Mouse (Mus musculus) hindbrain, embryonic 10.5 days (tissue): Measurements from ENCODE around the gene Ing3. TPM values are rescaled to one million over a fixed set of nuclear protein-coding genes. Genes with fewer than 3 reads are reported as not detected.

ENCODE experiments used
- DNase-seq: peaks from one replicate; pipeline ENCODE4 v3.0.0-alpha.2; 2017; ENCODE audit warnings: low spot score
- H3K27ac ChIP-seq: fragments of 300-500 bp; sonication (generic); 2 replicates; pipeline ENCODE4 v1.5.1; 2016; ENCODE audit warnings: mild to moderate bottlenecking, moderate library complexity
- H3K27me3 ChIP-seq: fragments of 300-500 bp; sonication (generic); 2 replicates; pipeline ENCODE4 v1.6.1; 2016; ENCODE audit warnings: mild to moderate bottlenecking; ENCODE audit not compliant: poor library complexity, insufficient read depth, severe bottlenecking
- H3K36me3 ChIP-seq: fragments of 300-500 bp; sonication (generic); 2 replicates; pipeline ENCODE4 v1.6.1; 2016; ENCODE audit warnings: mild to moderate bottlenecking, moderate library complexity
- H3K4me1 ChIP-seq: fragments of 300-500 bp; sonication (generic); replicated peaks from 2 replicates; pipeline ENCODE4 v1.6.1; 2016; ENCODE audit warnings: mild to moderate bottlenecking
- H3K4me3 ChIP-seq: fragments of 300-500 bp; sonication (generic); 2 replicates; pipeline ENCODE4 v1.5.1; 2016; ENCODE audit warnings: mild to moderate bottlenecking, moderate library complexity
- H3K9me3 ChIP-seq: fragments of 300-500 bp; sonication (generic); 2 replicates; pipeline ENCODE4 v1.6.1; 2016; ENCODE audit warnings: mild to moderate bottlenecking, moderate library complexity
- WGBS: fragments of 180-500 bp; shearing (Covaris S2); methylation state at CpG from one replicate; pipeline ENCODE4 v1.1.7; 2016; 5-methylcytosine and 5-hydroxymethylcytosine counted together
- polyA plus RNA-seq: library from polyadenylated mRNA; unstranded; fragments of >200 nt; fragmentation: Nextera tagmentation; extraction: Ambion mirVana; gene quantifications from 2 replicates; pipeline ENCODE4 v1.2.1, GENCODE M21; 2016

The Ing3 gene
- polyA plus RNA-seq, 1 experiment from 2014 or later: 42.4 TPM

GRCm38 (mm10) chr6:22000086-22000485 is 50.7 kb downstream of the Ing3 start:
- Histone ChIP-seq H3K4me3 (no peak overlapping the region), H3K36me3 (no peaks in the 10 kb centered on the region), H3K9me3 (no peaks in the 10 kb centered on the region), H3K4me1 (peaks cover 21% of the 10 kb centered on the region; the same call in 1 of the 2 replicates), H3K27me3 (peaks cover 12% of the 10 kb centered on the region; the same call in 1 of the 2 replicates), H3K27ac (no peak overlapping the region)
- DNase-seq: no peak
- 50% methylated on average over 6 of the region's 6 CpGs for WGBS

- no peak overlapping the region for H3K4me3 ChIP-seq
- peaks cover 21% of the 10 kb centered on the region; the same call in 1 of the 2 replicates for H3K4me1 ChIP-seq
- WGBS: 89% methylated on average over 3 of the region's 3 CpGs
- H3K9me3 ChIP-seq: no peaks in the 10 kb centered on the region
- H3K27me3 ChIP-seq: peaks cover 12% of the 10 kb centered on the region; the same call in 1 of the 2 replicates
- DNase-seq: no peak
- H3K36me3 ChIP-seq: no peaks in the 10 kb centered on the region
- no peak overlapping the region for H3K27ac ChIP-seq
These were observed 51.5 kb downstream of the Ing3 start for GRCm38 (mm10) chr6:22000881-22001280.

DNA sequence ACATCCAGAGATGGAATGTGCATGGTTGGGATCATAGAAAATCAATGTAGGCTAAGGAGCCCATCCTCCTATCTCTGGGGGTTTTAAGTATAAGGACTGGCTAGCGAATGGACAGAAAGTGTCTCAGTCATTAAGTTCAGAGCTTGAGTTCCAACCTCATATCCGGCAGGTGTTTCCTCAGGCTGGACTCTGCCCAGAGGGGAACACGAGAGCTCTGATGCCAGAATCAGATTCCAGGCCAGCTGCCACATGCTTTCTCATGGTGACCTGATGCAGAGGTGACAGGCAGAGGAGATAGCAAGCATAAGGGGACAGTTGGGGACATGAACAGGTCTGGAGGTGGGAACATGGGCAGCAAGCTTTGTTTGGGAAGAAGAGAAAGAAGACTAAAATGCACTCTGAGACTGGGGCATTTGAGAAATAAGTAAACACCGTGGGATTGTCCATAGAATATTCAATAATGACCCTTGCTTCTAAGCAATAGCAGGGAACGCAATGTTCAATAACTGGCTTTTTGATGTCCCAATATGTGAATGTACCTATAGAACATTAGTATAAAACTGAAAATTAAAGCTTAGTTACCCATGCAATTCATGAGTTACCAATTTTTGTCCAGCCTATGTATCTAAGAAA is 52.0 kb downstream of the Ing3 start:
- no peak overlapping the region for H3K27ac ChIP-seq
- 81% methylated on average over 5 of the region's 5 CpGs for WGBS

GRCm38 (mm10) chr6:22002521-22003199 is 53.3 kb downstream of the Ing3 start:
- Histone ChIP-seq H3K9me3 (no peaks in the 10 kb centered on the region), H3K4me3 (peak overlapping the region; percentile 20; the same call in 1 of the 2 replicates), H3K4me1 (peaks cover 21% of the 10 kb centered on the region; the same call in 1 of the 2 replicates), H3K27ac (peak overlapping the region; percentile 35; the same call in 1 of the 2 replicates), H3K27me3 (peaks cover 12% of the 10 kb centered on the region; the same call in 1 of the 2 replicates), H3K36me3 (no peaks in the 10 kb centered on the region)
- 33% methylated on average over 17 of the region's 17 CpGs for WGBS
- DNase-seq: peak; percentile 7

More for the DNA sequence above, 52.0 kb downstream of the Ing3 start:
- Histone ChIP-seq H3K4me1 (peaks cover 21% of the 10 kb centered on the region; the same call in 1 of the 2 replicates), H3K4me3 (no peak overlapping the region), H3K9me3 (no peaks in the 10 kb centered on the region), H3K27me3 (peaks cover 12% of the 10 kb centered on the region; the same call in 1 of the 2 replicates), H3K36me3 (no peaks in the 10 kb centered on the region)
- DNase-seq: no peak

DNA sequence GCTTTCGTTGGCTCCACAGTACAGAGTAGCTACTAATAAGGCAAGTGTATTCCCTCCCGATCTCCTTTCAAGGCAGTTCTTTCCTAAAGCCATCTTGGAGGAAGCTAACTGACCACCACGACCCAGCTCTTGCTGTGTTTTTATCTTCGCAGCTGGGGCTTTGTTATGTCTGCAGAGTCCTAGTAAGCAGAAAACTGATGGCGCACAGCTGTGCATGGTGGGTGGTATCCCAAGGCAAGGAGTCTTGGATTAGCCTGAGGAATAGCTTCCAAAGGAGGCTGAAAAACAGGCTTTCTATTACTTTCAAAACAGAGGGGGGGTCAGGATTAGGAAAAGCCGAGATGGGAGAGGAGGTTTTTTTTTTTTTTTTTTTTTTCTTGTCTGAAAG is 53.8 kb downstream of the Ing3 start:
- DNase-seq: peak; percentile 58
- Histone ChIP-seq H3K27me3 (peaks cover 12% of the 10 kb centered on the region; the same call in 1 of the 2 replicates), H3K36me3 (no peaks in the 10 kb centered on the region), H3K9me3 (no peaks in the 10 kb centered on the region), H3K4me3 (peak overlapping the region; percentile 20; the same call in 1 of the 2 replicates), H3K27ac (peak overlapping the region; percentile 35; the same call in 1 of the 2 replicates), H3K4me1 (peaks cover 19% of the 10 kb centered on the region; the same call in 1 of the 2 replicates)
- WGBS: 5% methylated on average over 6 of the region's 6 CpGs

- Histone ChIP-seq H3K27me3 (peaks cover 12% of the 10 kb centered on the region; the same call in 1 of the 2 replicates), H3K4me3 (no peak overlapping the region), H3K4me1 (peaks cover 16% of the 10 kb centered on the region; the same call in 1 of the 2 replicates), H3K27ac (no peak overlapping the region; the same call in 1 of the 2 replicates), H3K9me3 (no peaks in the 10 kb centered on the region), H3K36me3 (no peaks in the 10 kb centered on the region)
- DNase-seq: no peak
- WGBS: 70% methylated on average over 10 of the region's 10 CpGs
These were observed 54.7 kb downstream of the Ing3 start for GRCm38 (mm10) chr6:22003959-22004543.

- Histone ChIP-seq H3K9me3 (no peaks in the 10 kb centered on the region), H3K4me3 (no peak overlapping the region), H3K36me3 (no peaks in the 10 kb centered on the region), H3K27me3 (0 out of 2 replicates have a peak, but pooled peaks cover 2% of the 10 kb centered on the region), H3K27ac (no peak overlapping the region), H3K4me1 (no peaks in the 10 kb centered on the region; the same call in 1 of the 2 replicates)
- WGBS: 89% methylated on average over 7 of the region's 7 CpGs
- no peak for DNase-seq
These were observed 59.0 kb downstream of the Ing3 start for GRCm38 (mm10) chr6:22008346-22008745.

GRCm38 (mm10) chr6:22010258-22010657 is 60.9 kb downstream of the Ing3 start:
- no peaks in the 10 kb centered on the region for H3K27me3 ChIP-seq
- DNase-seq: no peak
- WGBS: 90% methylated on average over 12 of the region's 12 CpGs
- H3K4me3 ChIP-seq: no peak overlapping the region
- H3K4me1 ChIP-seq: no peaks in the 10 kb centered on the region
- H3K27ac ChIP-seq: no peak overlapping the region
- no peaks in the 10 kb centered on the region for H3K36me3 ChIP-seq
- no peaks in the 10 kb centered on the region for H3K9me3 ChIP-seq

GRCm38 (mm10) chr6:22010761-22011281 is 61.5 kb downstream of the Ing3 start:
- no peak overlapping the region for H3K4me3 ChIP-seq
- H3K27me3 ChIP-seq: no peaks in the 10 kb centered on the region
- no peaks in the 10 kb centered on the region for H3K9me3 ChIP-seq
- no peaks in the 10 kb centered on the region for H3K36me3 ChIP-seq
- no peak overlapping the region for H3K27ac ChIP-seq
- H3K4me1 ChIP-seq: no peaks in the 10 kb centered on the region
- no peak for DNase-seq
- 87% methylated on average over 11 of the region's 11 CpGs for WGBS

DNA sequence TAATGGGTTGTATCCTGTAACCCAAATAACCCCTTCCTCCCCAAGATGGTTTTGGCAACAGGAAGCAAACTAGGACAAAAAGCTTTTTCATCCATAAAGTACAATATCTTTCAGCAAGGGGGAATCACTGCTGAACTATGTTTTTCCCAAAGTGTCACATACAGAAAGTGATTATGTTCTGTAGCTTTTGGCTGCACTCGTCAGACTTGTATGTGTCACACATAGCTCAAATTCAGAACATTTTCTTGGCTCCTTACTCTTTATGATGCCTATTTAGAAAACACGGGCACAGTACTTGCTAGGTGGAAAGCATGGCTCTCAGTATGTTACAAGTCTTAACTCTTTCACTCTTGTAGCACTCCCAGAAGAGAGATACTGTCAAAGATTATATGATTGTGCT is 62.2 kb downstream of the Ing3 start:
- H3K9me3 ChIP-seq: no peaks in the 10 kb centered on the region
- no peaks in the 10 kb centered on the region for H3K4me1 ChIP-seq
- H3K36me3 ChIP-seq: no peaks in the 10 kb centered on the region
- no peak overlapping the region for H3K27ac ChIP-seq
- no peak overlapping the region for H3K4me3 ChIP-seq
- no peaks in the 10 kb centered on the region for H3K27me3 ChIP-seq
- 89% methylated on average over 2 of the region's 2 CpGs for WGBS
- DNase-seq: no peak

DNA sequence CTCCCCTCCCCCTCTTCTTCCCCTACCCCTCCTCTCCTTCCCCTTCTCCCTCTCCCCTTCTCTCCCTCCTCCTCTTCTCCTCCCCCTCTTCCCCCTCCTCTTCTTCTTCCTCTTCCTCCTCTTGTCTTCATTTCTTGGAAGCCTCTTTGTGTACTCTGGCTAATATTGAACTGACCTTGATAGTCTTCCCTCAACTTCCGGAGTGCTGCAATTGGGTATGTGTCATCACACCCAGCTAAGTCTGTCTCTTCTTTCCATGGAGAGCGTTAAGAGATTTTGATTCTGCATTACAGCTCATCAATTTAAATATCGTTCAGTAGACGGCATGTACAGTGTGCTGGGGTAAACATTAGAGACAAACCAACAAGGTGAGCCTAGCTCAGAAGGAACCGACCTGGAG is 62.7 kb downstream of the Ing3 start:
- 90% methylated on average over 5 of the region's 5 CpGs for WGBS
- Histone ChIP-seq H3K27ac (no peak overlapping the region), H3K27me3 (no peaks in the 10 kb centered on the region)

DNA sequence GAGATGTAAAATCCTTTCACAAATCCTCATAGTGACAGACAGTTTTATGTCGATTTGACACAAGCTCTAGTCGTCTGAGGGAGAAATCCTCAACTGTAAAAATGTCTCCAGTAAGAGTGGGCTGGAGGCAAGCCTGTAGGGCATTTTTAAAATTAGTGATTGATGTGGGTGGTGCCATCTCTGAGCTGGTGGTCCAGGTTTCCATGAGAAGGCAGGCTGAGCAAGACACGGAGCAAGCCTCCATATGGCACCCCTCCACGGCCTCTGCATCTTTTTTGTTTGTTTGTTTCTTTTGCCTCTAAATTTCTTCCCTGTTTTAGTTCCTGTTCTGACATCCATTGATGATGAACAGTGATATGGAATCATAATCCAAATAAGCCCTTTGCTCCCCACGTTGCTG is 63.1 kb downstream of the Ing3 start:
- Histone ChIP-seq H3K36me3 (no peaks in the 10 kb centered on the region), H3K27ac (no peak overlapping the region), H3K27me3 (no peaks in the 10 kb centered on the region), H3K4me1 (no peaks in the 10 kb centered on the region), H3K9me3 (no peaks in the 10 kb centered on the region), H3K4me3 (no peak overlapping the region)
- no peak for DNase-seq
- 87% methylated on average over 5 of the region's 5 CpGs for WGBS

More for the DNA sequence above, 62.7 kb downstream of the Ing3 start:
- no peaks in the 10 kb centered on the region for H3K36me3 ChIP-seq
- DNase-seq: no peak
- no peak overlapping the region for H3K4me3 ChIP-seq
- no peaks in the 10 kb centered on the region for H3K4me1 ChIP-seq
- H3K9me3 ChIP-seq: no peaks in the 10 kb centered on the region
